Mouse (Mus musculus) kidney, postnatal 0 days (tissue): ENCODE data around the gene Jrkl. TPM values are rescaled to one million over a fixed set of nuclear protein-coding genes. Genes with fewer than 3 reads are reported as not detected.

Experiments
- ATAC-seq: fragments of 200-750 bp; cut with Nextera tagmentation; replicated peaks from 2 replicates; pipeline ENCODE4 v1.8.0; 2017; ENCODE audit warnings: low read depth, moderate number of reproducible peaks, moderate TSS enrichment, moderate library complexity; ENCODE audit not compliant: low FRiP score
- DNase-seq: peaks from one replicate; pipeline ENCODE4 v3.0.0-alpha.2; 2016; ENCODE audit warnings: low spot score
- H3K27ac ChIP-seq: fragments of 300-500 bp; sonication (generic); 2 replicates; pipeline ENCODE4 v1.5.1; 2014; ENCODE audit warnings: mild to moderate bottlenecking
- H3K27me3 ChIP-seq: fragments of 300-500 bp; sonication (generic); 2 replicates; pipeline ENCODE4 v1.6.1; 2014; ENCODE audit warnings: low read length, mixed read lengths; ENCODE audit not compliant: insufficient read depth
- H3K36me3 ChIP-seq: fragments of 300-500 bp; sonication (generic); 2 replicates; pipeline ENCODE4 v1.6.1; 2014; ENCODE audit warnings: low read length, mixed read lengths; ENCODE audit not compliant: insufficient read depth
- H3K4me1 ChIP-seq: fragments of 300-500 bp; sonication (generic); replicated peaks from 2 replicates; pipeline ENCODE4 v1.6.1; 2014; ENCODE audit warnings: antibody characterized with exemption, low read length, mixed read lengths; ENCODE audit not compliant: insufficient read depth
- H3K4me2 ChIP-seq: fragments of 300-500 bp; sonication (generic); 2 replicates; pipeline ENCODE4 v1.6.1; 2014; ENCODE audit warnings: mild to moderate bottlenecking, low read length, moderate library complexity, mixed read lengths
- H3K4me3 ChIP-seq: fragments of 300-500 bp; sonication (generic); replicated peaks from 2 replicates; pipeline ENCODE4 v1.5.1; 2014; ENCODE audit warnings: low read depth, low read length
- H3K9ac ChIP-seq: fragments of 300-500 bp; sonication (generic); 2 replicates; pipeline ENCODE4 v1.6.1; 2014; ENCODE audit warnings: low read depth, low read length
- H3K9me3 ChIP-seq: fragments of 300-500 bp; sonication (generic); replicated peaks from 2 replicates; pipeline ENCODE4 v1.6.1; 2016; ENCODE audit warnings: low read length, inconsistent platforms, mixed read lengths
- CTCF ChIP-seq: IDR thresholded peaks from 2 replicates; pipeline ENCODE4 v1.5.1; 2016; ENCODE audit warnings: antibody characterized with exemption, low read depth, mild to moderate bottlenecking, moderate library complexity
- WGBS: fragments of 180-500 bp; shearing (Covaris S2); extraction: QIAGEN DNeasy Blood & Tissue Kit; methylation state at CpG from one replicate; pipeline ENCODE4 v1.1.7; 2014; 5-methylcytosine and 5-hydroxymethylcytosine counted together
- polyA plus RNA-seq: library from polyadenylated mRNA; unstranded; fragments of >200 nt; fragmentation: Nextera tagmentation; extraction: Ambion mirVana; gene quantifications from 2 replicates; pipeline ENCODE4 v1.2.1, GENCODE M21; 2015

Jrkl gene
- polyA plus RNA-seq, 1 experiment from 2014 or later: 10.1 TPM

DNA sequence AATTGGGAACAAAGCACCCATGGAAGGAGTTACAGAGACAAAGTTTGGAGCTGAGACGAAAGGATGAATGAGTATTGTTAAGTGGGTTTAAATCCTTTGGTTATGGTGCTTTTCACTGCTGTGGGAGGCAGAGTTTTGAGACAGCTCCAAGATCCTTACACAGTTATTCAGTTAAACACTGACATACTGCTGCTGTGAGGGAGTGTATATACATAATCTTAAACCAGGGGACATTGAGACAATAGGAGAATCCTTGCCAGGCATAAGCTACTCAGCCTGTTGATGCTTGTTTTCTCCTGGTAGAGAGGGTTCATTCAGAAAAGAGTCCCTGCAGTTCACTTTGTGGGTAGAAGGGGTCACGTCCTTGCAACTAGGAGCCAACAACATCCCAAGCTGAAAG is 39.3 kb downstream of the Jrkl start:
- no peak for ATAC-seq
- 76% methylated on average over 2 of the region's 2 CpGs for WGBS
- H3K4me3 ChIP-seq: no peak overlapping the region

DNA sequence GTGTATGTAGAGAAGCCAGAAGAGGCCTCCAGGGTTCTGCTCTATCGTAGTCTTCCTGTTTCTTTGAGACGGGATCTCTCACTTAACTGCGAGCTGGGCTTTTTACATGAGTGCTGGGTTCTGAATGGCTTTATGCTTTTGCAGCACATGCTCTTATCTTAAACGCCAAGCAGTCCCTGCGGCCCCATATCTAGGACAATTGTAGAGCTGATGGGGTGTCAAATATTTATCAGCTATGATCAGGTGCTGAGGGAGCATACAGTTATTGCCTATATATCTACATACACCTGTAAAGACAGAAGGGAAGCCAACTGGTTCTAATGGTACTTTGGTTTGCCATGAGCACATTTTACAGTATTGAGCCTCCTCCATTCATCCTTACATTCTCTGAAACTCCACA is 41.9 kb downstream of the Jrkl start:
- H3K4me1 ChIP-seq: no peaks in the 10 kb centered on the region
- no peak for TF ChIP-seq CTCF
- H3K9ac ChIP-seq: no peak overlapping the region
- H3K9me3 ChIP-seq: no peaks in the 10 kb centered on the region
- no peak overlapping the region for H3K27ac ChIP-seq
- H3K36me3 ChIP-seq: no peaks in the 10 kb centered on the region
- H3K4me2 ChIP-seq: no peak overlapping the region
- H3K27me3 ChIP-seq: no peaks in the 10 kb centered on the region
- no peak overlapping the region for H3K4me3 ChIP-seq
- DNase-seq: no peak
- no peak for ATAC-seq
- WGBS: 88% methylated on average over 5 of the region's 5 CpGs

More for the DNA sequence above, 39.3 kb downstream of the Jrkl start:
- Histone ChIP-seq H3K27me3 (no peaks in the 10 kb centered on the region), H3K9ac (no peak overlapping the region), H3K36me3 (no peaks in the 10 kb centered on the region), H3K9me3 (no peaks in the 10 kb centered on the region), H3K4me2 (no peak overlapping the region), H3K4me1 (no peaks in the 10 kb centered on the region), H3K27ac (no peak overlapping the region)
- no peak for DNase-seq
- TF ChIP-seq CTCF: no peak

- Histone ChIP-seq H3K4me1 (no peaks in the 10 kb centered on the region), H3K9me3 (no peaks in the 10 kb centered on the region), H3K36me3 (no peaks in the 10 kb centered on the region), H3K4me2 (no peak overlapping the region), H3K4me3 (no peak overlapping the region), H3K27me3 (no peaks in the 10 kb centered on the region), H3K27ac (no peak overlapping the region), H3K9ac (no peak overlapping the region)
- no peak for TF ChIP-seq CTCF
- 83% methylated on average over 1 of the region's 1 CpGs for WGBS
- DNase-seq (no peak), ATAC-seq (no peak)
Measured at GRCm38 (mm10) chr9:13203109-13203508, 42.5 kb downstream of the Jrkl start.

- Histone ChIP-seq H3K4me1 (no peaks in the 10 kb centered on the region), H3K36me3 (no peaks in the 10 kb centered on the region), H3K27me3 (no peaks in the 10 kb centered on the region), H3K4me3 (no peak overlapping the region), H3K9me3 (no peaks in the 10 kb centered on the region), H3K4me2 (no peak overlapping the region), H3K27ac (no peak overlapping the region), H3K9ac (no peak overlapping the region)
- ATAC-seq (no peak), DNase-seq (no peak)
- WGBS: 69% methylated on average over 3 of the region's 3 CpGs
- TF ChIP-seq CTCF: no peak
Measured at GRCm38 (mm10) chr9:13200079-13200478, 45.5 kb downstream of the Jrkl start.

DNA sequence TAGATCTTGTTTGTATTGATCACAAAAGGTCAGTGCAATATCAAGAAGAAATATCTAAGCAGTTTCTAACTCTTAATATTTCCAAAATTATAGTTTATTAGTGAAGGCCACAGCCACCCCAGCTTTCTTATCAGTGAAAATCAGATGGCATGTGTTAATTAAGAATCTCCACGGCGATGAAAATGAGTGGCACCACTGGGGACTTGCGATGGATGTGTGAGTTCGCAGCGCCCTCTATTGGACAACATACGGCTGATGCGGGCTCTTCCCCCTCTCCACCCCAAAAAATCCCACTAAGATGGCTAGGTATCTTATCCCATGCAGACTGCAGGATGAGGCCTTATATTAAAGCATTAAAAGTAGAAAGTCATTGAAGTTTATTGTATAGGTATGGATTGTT is 49.9 kb downstream of the Jrkl start:
- 9% methylated on average over 7 of the region's 7 CpGs for WGBS
- no peaks in the 10 kb centered on the region for H3K9me3 ChIP-seq
- H3K36me3 ChIP-seq: no peaks in the 10 kb centered on the region
- no peak overlapping the region for H3K27ac ChIP-seq
- no peak overlapping the region for H3K9ac ChIP-seq
- no peaks in the 10 kb centered on the region for H3K4me1 ChIP-seq
- no peaks in the 10 kb centered on the region for H3K27me3 ChIP-seq
- no peak overlapping the region for H3K4me3 ChIP-seq
- no peak overlapping the region for H3K4me2 ChIP-seq
- peak; percentile 68 for TF ChIP-seq CTCF
- DNase-seq (peak; percentile 48), ATAC-seq (no peak)

- no peak overlapping the region for H3K9ac ChIP-seq
- TF ChIP-seq CTCF: peak; percentile 82
- ATAC-seq (0 out of 2 replicates have a peak, but pooled peaks have one; percentile 59), DNase-seq (peak; percentile 90)
- H3K4me2 ChIP-seq: no peak overlapping the region
- H3K4me1 ChIP-seq: no peaks in the 10 kb centered on the region
- no peaks in the 10 kb centered on the region for H3K36me3 ChIP-seq
- H3K27ac ChIP-seq: no peak overlapping the region
- no peaks in the 10 kb centered on the region for H3K9me3 ChIP-seq
- no peaks in the 10 kb centered on the region for H3K27me3 ChIP-seq
- under 1% methylated on average over 4 of the region's 4 CpGs for WGBS
- no peak overlapping the region for H3K4me3 ChIP-seq
Measured at GRCm38 (mm10) chr9:13195268-13195667, 50.4 kb downstream of the Jrkl start.

DNA sequence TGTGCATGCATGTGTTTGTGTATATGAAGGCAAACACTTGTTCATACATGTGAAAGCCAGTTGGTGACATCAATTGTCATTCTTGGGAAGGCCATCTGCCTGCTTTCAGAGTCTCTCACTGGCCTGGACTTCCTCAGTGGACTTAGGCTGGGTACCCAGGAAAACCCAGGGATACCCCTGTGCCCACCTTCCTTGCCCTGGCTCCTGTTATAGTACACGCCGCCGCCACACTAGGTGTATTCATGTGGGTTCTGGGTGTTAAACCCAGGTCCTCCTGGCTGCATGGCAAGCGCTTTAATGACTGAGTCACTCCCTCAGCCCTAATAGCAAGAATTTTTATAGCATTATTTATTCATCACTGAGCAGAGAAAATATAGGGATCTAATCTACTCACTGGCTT is 51.0 kb downstream of the Jrkl start:
- Histone ChIP-seq H3K27ac (no peak overlapping the region), H3K36me3 (no peaks in the 10 kb centered on the region), H3K9me3 (no peaks in the 10 kb centered on the region), H3K4me2 (no peak overlapping the region), H3K4me1 (no peaks in the 10 kb centered on the region), H3K27me3 (no peaks in the 10 kb centered on the region), H3K9ac (no peak overlapping the region), H3K4me3 (no peak overlapping the region)
- ATAC-seq (no peak), DNase-seq (no peak)
- no peak for TF ChIP-seq CTCF
- 90% methylated on average over 4 of the region's 4 CpGs for WGBS

Other genes starting within 250 kb of the Jrkl start
- 6.4 and 6.5 TPM in 2 replicates for gene Ccdc82, start 1.1 kb upstream of the Jrkl start, polyA plus RNA-seq
- gene Maml2, start 52.1 kb upstream of the Jrkl start, polyA plus RNA-seq: 10.0 and 11.2 TPM in 2 replicates
- not detected in 2 replicates for gene Gm17571, start 200.9 kb upstream of the Jrkl start, polyA plus RNA-seq